Mouse (Mus musculus) gastrocnemius, postnatal 4 days (tissue): Measurements from ENCODE around the gene Mthfd1. TPM values are rescaled to one million over a fixed set of nuclear protein-coding genes. Genes with fewer than 3 reads are reported as not detected.
"Not testable (repeated sequence)": the region's sequence is repeated elsewhere in the genome, so short reads cannot be mapped to it uniquely, and the experiment has no call there.

Experiments
- DNase-seq, 2 experiments: peaks; one replicate each; pipeline ENCODE4 v3.0.0; 2021 to 2022; ENCODE audit warnings: low spot score in 2 of 2, mixed read lengths in 2 of 2
- long read RNA-seq, 2 experiments: library from polyadenylated mRNA; stranded (forward); transcript quantifications; one replicate each; pipeline ENCODE4 v2.0.0; 2021
- total RNA-seq, 2 experiments: library from RNA; stranded (reverse); gene quantifications; 2 replicates each; pipeline ENCODE4 v1.2.3; 2021

Mthfd1 gene
- total RNA-seq: 10 to 100 TPM; 22.9 to 25.5 TPM
- long read RNA-seq, experiment 1, transcript Mthfd1-201 (28 exons, 3,241 nt): major isoform, 45 of 55 reads
- long read RNA-seq, experiment 1, partial matches to known transcripts: 5 of 55 reads
- long read RNA-seq, experiment 1, other reads (novel, unspliced or antisense): 4 of 55 reads
- long read RNA-seq, experiment 2, transcript Mthfd1-201 (28 exons, 3,241 nt): major isoform, 67 of 81 reads
- long read RNA-seq, experiment 2, partial matches to known transcripts: 9 of 81 reads
- long read RNA-seq, experiment 2, other reads (novel, unspliced or antisense): 4 of 81 reads

DNA sequence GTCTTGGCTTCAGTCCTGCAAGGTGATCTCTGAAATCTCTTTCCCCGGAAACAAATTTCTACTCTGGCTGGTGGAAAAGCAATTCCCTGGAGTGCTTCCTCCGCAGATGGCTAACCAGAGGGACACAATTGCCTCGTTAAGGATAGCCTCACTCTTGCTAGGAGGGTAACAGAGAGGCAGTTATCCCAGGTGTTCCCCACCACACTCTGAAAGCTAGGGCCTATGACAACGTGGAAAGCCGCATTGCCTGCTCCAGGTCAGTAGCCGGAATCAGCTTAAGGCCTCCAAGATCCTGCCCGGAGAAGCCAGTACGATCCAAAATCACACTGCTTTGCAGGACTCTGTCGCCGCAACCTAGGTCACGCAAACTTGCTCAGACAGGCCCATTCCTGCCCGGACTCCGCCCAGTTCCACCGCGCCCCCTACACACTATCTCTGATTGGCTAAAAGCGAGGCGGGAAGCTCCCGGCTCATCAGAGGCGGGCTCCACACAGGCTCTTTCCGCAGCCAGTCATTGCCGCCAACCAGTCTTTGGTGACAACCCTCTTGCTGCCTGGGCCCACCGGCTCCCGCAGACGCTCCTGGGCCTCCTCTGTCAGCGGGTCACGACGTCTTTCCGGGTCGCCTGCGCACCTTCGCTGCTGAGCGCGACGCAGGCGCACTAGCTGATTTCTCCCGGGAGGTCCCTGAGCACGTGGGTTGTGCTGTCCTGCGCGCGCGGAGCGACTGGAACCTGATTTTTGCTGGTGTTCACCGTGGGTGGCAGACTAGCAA, at the start of gene Mthfd1:
TSS of gene Mthfd1 (plus strand) at position 574 of the 774 bp plus-strand sequence.
- DNase-seq: peak; percentile 77 to 90

GRCm38 (mm10) chr12:76209429-76209974, 45.6 kb upstream of the Mthfd1 start:
- DNase-seq: no peak

DNA sequence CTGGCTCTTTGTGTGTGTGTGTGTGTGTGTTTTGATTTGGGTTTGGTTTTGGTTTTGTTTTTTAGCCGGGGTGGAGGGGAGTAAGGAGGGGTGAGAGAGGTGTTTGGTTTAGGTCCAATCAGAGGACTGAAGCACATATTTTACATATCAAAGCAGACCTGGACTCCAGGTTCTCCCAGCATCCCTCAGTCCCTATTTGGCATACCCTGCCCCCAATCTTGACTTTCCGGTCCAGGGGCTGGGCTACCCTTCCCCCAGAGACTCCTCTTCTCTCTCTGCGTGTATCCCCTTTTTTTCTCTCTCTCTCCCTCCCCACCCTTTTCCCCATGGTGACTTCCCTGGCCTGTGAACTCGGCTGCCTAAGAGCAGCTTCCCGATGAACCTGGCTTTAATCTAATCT, 40.0 kb upstream of the Mthfd1 start:
- no peak for DNase-seq

DNA sequence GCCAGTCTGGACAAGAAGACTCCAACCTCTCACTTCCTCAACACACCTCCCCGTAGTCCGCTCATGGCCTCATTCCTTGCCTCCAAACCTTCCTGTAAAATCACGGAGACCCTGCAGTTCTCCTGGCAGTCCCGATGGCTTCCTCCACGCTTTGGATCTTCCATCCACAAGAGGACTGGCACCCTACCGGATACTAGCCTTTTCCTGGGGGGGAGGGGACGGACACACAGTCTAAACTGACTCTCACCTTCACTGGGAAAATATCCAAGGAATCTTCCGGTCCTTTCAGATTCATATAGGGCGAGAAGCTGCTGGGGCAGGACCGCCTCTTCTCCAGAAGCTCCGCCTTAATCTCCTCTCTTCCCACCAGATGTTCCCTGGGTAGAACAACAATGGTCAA, 38.4 kb upstream of the Mthfd1 start:
- DNase-seq: no peak

DNA sequence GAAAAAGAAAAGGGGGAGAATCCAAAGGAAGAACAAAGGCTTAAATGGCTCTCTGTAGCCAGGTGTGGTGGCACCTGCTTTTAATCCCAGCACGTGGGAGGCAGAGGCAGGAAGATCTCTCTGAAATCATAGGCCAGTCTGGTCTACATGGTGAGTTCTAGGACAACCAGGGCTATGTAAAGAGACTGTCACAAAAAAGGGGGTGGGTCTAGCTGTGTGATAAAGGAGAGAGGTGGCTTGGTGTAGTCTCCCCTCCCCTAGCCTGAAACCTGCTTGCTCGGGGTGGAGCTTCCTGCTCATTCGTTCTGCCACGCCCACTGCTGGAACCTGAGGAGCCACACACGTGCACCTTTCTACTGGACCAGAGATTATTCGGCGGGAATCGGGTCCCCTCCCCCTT, 33.0 kb upstream of the Mthfd1 start:
- DNase-seq: not testable (repeated sequence)

DNA sequence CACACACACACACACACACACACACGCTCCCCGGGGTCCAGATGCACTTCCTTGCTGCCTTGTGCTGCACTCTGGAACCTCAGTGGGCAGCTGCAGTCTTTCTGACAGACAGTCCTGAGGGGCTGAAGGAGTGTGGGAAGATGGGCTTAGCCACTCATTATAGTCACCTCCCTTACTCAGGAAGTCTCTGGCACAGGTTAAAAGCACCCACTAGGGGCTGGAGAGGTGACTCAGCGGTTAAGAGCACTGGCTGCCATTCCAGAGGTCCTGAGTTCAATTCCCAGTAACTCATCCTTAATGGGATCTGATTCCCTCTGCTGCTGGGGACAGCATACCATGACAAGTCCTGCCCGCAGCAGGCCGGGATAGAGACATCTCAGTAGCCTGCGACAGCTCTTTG, 24.5 kb upstream of the Mthfd1 start:
- no peak for DNase-seq

DNA sequence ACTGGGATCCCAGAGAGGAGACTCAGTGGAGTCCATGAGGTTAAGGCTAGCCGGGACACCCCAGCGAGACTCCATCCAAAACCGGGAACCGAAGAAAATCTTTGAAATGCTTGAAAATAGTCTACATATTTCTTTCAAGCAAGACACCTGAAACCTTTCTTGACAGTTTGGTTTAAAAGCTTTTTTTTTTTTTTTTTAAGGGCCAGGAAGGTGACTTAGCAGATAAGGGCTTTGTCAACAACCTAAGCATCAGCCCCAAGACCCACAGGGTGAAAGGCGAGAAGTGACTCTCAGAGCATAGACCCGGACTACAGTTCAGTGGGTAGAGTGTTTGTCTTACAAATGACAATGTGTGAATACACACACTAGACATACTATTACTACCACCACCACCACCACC, 19.8 kb upstream of the Mthfd1 start:
- DNase-seq: no peak

DNA sequence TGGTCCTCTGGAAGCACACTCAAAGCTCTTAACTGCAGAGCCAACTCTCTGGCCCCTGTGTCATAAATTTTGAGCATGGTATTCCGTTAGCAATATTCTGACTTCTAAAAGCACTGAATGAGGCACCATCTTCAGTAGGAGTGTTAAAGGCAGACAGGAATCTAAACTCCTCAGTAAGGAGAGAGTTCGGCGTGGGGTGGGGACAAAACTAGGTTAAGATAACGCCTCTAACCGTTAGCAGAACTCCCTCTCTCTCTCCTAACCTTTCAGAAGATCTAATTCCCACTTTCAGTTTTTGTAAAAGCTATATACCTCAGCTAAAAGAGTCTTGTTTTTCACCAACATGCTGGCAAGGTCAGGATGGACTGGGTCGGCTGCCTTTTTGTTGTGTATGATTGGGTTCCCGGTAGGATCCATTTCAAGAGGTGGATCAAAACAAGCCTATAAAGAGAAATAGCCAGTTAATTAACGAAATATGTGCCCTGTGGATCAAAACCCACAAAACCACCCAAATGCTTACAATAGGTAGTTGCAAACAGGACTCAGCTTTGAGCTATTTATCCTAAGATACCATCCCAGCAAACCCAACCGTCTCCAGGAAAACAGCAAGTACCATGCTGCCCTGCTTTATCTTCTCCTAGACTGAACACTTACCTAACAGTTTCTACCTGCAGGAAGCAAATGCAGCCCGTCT, 15.8 kb upstream of the Mthfd1 start:
- no peak for DNase-seq

GRCm38 (mm10) chr12:76239839-76240571, 15.1 kb upstream of the Mthfd1 start:
- no peak for DNase-seq

DNA sequence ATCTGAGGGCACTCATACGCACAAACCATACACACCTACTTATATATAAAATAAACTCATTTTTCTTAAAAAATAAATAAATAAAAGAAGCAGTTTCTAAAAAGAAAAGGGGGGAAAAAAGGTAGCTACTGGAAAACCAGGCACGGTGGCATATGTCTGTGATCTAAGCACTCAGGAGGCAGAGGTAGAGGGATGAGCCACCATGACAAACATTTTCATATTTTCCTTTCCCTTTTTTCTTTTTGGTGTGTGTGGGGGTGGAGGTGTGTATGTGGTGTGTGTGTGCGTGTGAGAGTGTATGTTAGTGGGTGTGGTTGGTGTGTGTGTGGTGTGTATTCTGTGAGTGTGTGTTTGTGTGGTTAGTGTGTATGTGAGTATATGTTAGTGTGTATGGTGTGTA, 14.4 kb upstream of the Mthfd1 start:
- no peak for DNase-seq

- no peak for DNase-seq
Measured at GRCm38 (mm10) chr12:76241084-76241483, 14.0 kb upstream of the Mthfd1 start.

GRCm38 (mm10) chr12:76241833-76242232, 13.3 kb upstream of the Mthfd1 start:
- no peak for DNase-seq

GRCm38 (mm10) chr12:76244981-76245380, 10.1 kb upstream of the Mthfd1 start:
- no peak for DNase-seq

GRCm38 (mm10) chr12:76246646-76247045, 8.5 kb upstream of the Mthfd1 start, which contains the start of gene Tex21:
Gene Tex21, minus strand, starts transcription at chr12:76246746.
- DNase-seq: no peak

- no peak for DNase-seq
Measured at GRCm38 (mm10) chr12:76253090-76253489, 2.0 kb upstream of the Mthfd1 start.

GRCm38 (mm10) chr12:76253591-76253990, 1.5 kb upstream of the Mthfd1 start:
- no peak for DNase-seq

DNA sequence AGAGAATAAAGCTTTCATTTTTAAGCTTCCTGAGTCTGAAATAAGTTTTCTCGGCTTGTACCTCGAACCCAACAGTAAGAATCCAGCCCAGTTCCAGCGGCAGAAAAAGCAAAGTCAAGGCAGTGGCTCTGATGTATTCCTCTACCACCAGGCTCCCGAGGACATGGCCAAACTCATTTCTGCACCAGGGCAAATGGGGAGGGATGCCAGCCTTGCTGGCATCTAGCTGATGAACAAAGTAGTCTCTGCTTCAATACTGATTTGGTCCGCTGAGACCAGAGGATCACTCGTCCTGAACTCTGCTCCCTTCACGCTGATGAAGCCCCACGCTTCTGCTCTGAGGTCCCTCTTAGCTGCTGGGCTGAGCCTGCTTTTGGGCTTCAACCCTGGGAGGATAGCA, 1.1 kb upstream of the Mthfd1 start:
- no peak for DNase-seq

DNA sequence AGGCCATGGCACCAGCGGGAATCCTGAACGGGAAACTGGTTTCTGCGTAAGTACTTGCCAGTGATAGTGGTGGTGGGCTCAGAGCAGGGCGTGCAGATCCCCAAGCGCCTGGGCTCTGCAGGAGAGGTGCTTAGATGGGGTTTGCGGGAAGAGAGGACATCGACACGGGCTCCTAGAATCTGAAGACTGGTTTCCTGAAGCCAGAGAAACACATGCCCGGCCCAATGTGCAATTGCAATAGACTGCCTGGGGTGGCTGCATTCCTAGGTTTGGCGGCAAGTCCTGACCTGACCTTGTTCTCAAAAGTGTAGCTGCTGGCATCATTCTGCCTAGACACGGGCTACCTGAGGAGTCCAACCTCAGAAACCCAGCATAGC, 389 bp downstream of the Mthfd1 start:
- DNase-seq: no peak

GRCm38 (mm10) chr12:76256114-76256843, 1.2 kb downstream of the Mthfd1 start:
- no peak for DNase-seq

DNA sequence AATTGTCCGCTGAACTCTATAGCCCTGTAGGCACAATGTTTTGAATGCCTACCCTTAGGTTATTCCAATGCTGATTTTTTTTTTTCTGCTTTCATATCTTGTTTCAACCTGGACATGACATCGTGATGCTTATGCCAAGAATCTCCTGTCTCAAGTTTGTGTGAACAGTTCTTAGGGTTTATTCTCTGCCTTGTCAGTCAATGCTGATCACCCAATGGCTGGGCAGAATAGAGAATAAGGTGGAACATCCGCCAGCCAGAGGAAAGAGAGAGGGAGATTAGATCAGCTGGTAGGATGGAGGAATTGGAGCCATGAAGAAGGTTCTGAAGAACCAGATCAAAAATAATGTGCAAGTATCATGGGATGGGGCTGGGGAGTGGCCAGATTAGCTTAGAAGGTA, 5.6 kb downstream of the Mthfd1 start:
- DNase-seq: no peak
